Mouse (Mus musculus): ENCODE results near the gene Hoxa11. TPM values are rescaled to one million over a fixed set of nuclear protein-coding genes. Genes with fewer than 3 reads are reported as not detected.

The Hoxa11 gene
- polyA plus RNA-seq, 1 experiment from 2014 or later, result not detected

DNA sequence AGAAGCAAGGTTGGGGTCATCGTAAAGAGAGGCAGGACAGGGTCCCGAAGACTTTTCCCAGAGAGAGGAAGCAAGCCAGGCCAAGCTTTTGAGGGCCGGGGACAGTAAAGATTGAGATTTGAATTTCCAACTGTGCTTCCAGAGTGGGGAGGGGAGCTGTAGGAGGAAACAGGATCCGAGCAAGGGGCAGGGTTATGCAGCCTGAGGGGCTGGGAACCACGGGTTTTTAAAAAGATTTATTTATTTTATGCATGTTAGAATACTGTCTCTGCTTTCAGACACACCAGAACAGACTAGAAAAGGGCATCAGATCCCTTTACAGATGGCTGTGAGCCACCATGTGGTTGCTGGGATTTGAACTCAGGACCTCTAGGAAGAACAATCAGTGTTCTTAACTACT, 31.3 kb upstream of the Hoxa11 start:
- Histone ChIP-seq H3K4me2 (ENCODE audit: low read length) (no peak overlapping the region), H3K9me3 (ENCODE audit: control insufficient read depth, low read length) (no peaks in the 10 kb centered on the region), H3K4me1 (ENCODE audit: control insufficient read depth in 2 of 2, insufficient read depth in 2 of 2, low read length in 2 of 2) (peaks cover 2 to 5% of the 10 kb centered on the region in 2 experiments; a peak in 1 of 4 replicates), H3K27ac (replicated peaks in 1 of 2; ENCODE audit: control insufficient read depth in 1 of 2, insufficient read depth in 1 of 2, low read depth in 2 of 2, low read length in 2 of 2) (no peak overlapping the region), H3K36me3 (ENCODE audit: control insufficient read depth, insufficient read depth, low read length) (no peaks in the 10 kb centered on the region), H3K27me3 (ENCODE audit: control insufficient read depth, insufficient read depth, low read length) (peaks cover 62% of the 10 kb centered on the region), H3K4me3 (ENCODE audit: control insufficient read depth in 1 of 2, insufficient read depth in 1 of 2, low read depth in 1 of 2, low read length in 2 of 2) (no peak overlapping the region), H3K9ac (ENCODE audit: low read length) (no peak overlapping the region)
- WGBS, result 7% methylated on average over 5 of the region's 5 CpGs
- ATAC-seq (ENCODE audit: insufficient number of reproducible peaks, insufficient read depth, low FRiP score, low read depth), result no peak

DNA sequence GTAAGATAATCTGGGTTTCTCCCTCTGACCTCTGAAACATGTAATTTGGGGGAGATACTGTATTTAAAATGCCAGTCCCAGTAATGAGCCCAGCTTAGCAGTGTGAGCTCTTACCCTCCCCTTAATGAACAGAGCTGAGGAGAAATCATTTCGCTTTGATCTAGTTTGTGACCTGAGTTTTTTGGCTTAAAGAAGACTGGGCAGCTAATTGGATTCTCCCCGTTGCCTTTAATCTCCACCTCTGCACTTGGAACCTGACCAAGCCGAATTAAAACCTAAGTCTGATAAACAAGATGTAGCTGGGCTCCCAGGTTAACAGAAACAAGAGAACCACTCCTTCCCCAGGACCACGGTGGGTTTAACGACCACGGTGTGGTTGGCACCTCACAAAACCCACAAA, 30.8 kb upstream of the Hoxa11 start:
- peaks cover 2 to 5% of the 10 kb centered on the region in 2 experiments; a peak in 1 of 4 replicates for H3K4me1 ChIP-seq (ENCODE audit: control insufficient read depth in 2 of 2, insufficient read depth in 2 of 2, low read length in 2 of 2)
- no peak overlapping the region for H3K9ac ChIP-seq (ENCODE audit: low read length)
- 1% methylated on average over 6 of the region's 6 CpGs for WGBS
- no peaks in the 10 kb centered on the region for H3K9me3 ChIP-seq (ENCODE audit: control insufficient read depth, low read length)
- H3K4me3 ChIP-seq (ENCODE audit: control insufficient read depth in 1 of 2, insufficient read depth in 1 of 2, low read depth in 1 of 2, low read length in 2 of 2), result no peak overlapping the region
- ATAC-seq (ENCODE audit: insufficient number of reproducible peaks, insufficient read depth, low FRiP score, low read depth), result no peak
- H3K36me3 ChIP-seq (ENCODE audit: control insufficient read depth, insufficient read depth, low read length), result no peaks in the 10 kb centered on the region
- H3K27me3 ChIP-seq (ENCODE audit: control insufficient read depth, insufficient read depth, low read length), result peaks cover 67% of the 10 kb centered on the region
- no peak overlapping the region for H3K4me2 ChIP-seq (ENCODE audit: low read length)
- no peak overlapping the region for H3K27ac ChIP-seq (replicated peaks in 1 of 2; ENCODE audit: control insufficient read depth in 1 of 2, insufficient read depth in 1 of 2, low read depth in 2 of 2, low read length in 2 of 2)

- Histone ChIP-seq H3K27ac (replicated peaks in 1 of 2; ENCODE audit: control insufficient read depth in 1 of 2, insufficient read depth in 1 of 2, low read depth in 2 of 2, low read length in 2 of 2) (no peak overlapping the region), H3K4me1 (ENCODE audit: control insufficient read depth in 2 of 2, insufficient read depth in 2 of 2, low read length in 2 of 2) (peaks cover 2 to 5% of the 10 kb centered on the region in 2 experiments; a peak in 1 of 4 replicates), H3K27me3 (ENCODE audit: control insufficient read depth, insufficient read depth, low read length) (peaks cover 74% of the 10 kb centered on the region), H3K9me3 (ENCODE audit: control insufficient read depth, low read length) (no peaks in the 10 kb centered on the region), H3K4me2 (ENCODE audit: low read length) (no peak overlapping the region), H3K36me3 (ENCODE audit: control insufficient read depth, insufficient read depth, low read length) (no peaks in the 10 kb centered on the region), H3K4me3 (ENCODE audit: control insufficient read depth in 1 of 2, insufficient read depth in 1 of 2, low read depth in 1 of 2, low read length in 2 of 2) (no peak overlapping the region), H3K9ac (ENCODE audit: low read length) (no peak overlapping the region)
- WGBS, result 18% methylated on average over 8 of the region's 8 CpGs
- ATAC-seq (ENCODE audit: insufficient number of reproducible peaks, insufficient read depth, low FRiP score, low read depth), result no peak
Measured at GRCm38 (mm10) chr6:52275563-52276280, 30.1 kb upstream of the Hoxa11 start.

- H3K27ac ChIP-seq (replicated peaks in 1 of 2; ENCODE audit: control insufficient read depth in 1 of 2, insufficient read depth in 1 of 2, low read depth in 2 of 2, low read length in 2 of 2), result no peak overlapping the region
- H3K9ac ChIP-seq (ENCODE audit: low read length), result no peak overlapping the region
- 4% methylated on average over 11 of the region's 11 CpGs for WGBS
- H3K4me3 ChIP-seq (ENCODE audit: control insufficient read depth in 1 of 2, insufficient read depth in 1 of 2, low read depth in 1 of 2, low read length in 2 of 2), result no peak overlapping the region
- H3K27me3 ChIP-seq (ENCODE audit: control insufficient read depth, insufficient read depth, low read length), result peaks cover 85% of the 10 kb centered on the region
- peaks cover 0 to 3% of the 10 kb centered on the region in 2 experiments; a peak in 1 of 4 replicates for H3K4me1 ChIP-seq (ENCODE audit: control insufficient read depth in 2 of 2, insufficient read depth in 2 of 2, low read length in 2 of 2)
- no peak for ATAC-seq (ENCODE audit: insufficient number of reproducible peaks, insufficient read depth, low FRiP score, low read depth)
- H3K36me3 ChIP-seq (ENCODE audit: control insufficient read depth, insufficient read depth, low read length), result no peaks in the 10 kb centered on the region
- H3K9me3 ChIP-seq (ENCODE audit: control insufficient read depth, low read length), result no peaks in the 10 kb centered on the region
- H3K4me2 ChIP-seq (ENCODE audit: low read length), result no peak overlapping the region
Measured at GRCm38 (mm10) chr6:52274576-52274975, 29.0 kb upstream of the Hoxa11 start.

- H3K4me2 ChIP-seq (ENCODE audit: low read length), result 0 out of 2 replicates have a peak overlapping the region, but pooled peaks have one; percentile 1
- H3K4me3 ChIP-seq (ENCODE audit: control insufficient read depth in 1 of 2, insufficient read depth in 1 of 2, low read depth in 1 of 2, low read length in 2 of 2), result no peak overlapping the region
- 3% methylated on average over 22 of the region's 22 CpGs for WGBS
- H3K4me1 ChIP-seq (ENCODE audit: control insufficient read depth in 2 of 2, insufficient read depth in 2 of 2, low read length in 2 of 2), result peaks cover 0 to 3% of the 10 kb centered on the region in 2 experiments; a peak in 1 of 4 replicates
- peaks cover 94% of the 10 kb centered on the region for H3K27me3 ChIP-seq (ENCODE audit: control insufficient read depth, insufficient read depth, low read length)
- no peak overlapping the region for H3K27ac ChIP-seq (replicated peaks in 1 of 2; ENCODE audit: control insufficient read depth in 1 of 2, insufficient read depth in 1 of 2, low read depth in 2 of 2, low read length in 2 of 2)
- ATAC-seq (ENCODE audit: insufficient number of reproducible peaks, insufficient read depth, low FRiP score, low read depth), result no peak
- H3K36me3 ChIP-seq (ENCODE audit: control insufficient read depth, insufficient read depth, low read length), result no peaks in the 10 kb centered on the region
- no peak overlapping the region for H3K9ac ChIP-seq (ENCODE audit: low read length)
- no peaks in the 10 kb centered on the region for H3K9me3 ChIP-seq (ENCODE audit: control insufficient read depth, low read length)
Measured at GRCm38 (mm10) chr6:52273656-52274280, 28.2 kb upstream of the Hoxa11 start.

GRCm38 (mm10) chr6:52272766-52273655, 27.4 kb upstream of the Hoxa11 start:
- Histone ChIP-seq H3K27me3 (ENCODE audit: control insufficient read depth, insufficient read depth, low read length) (peaks cover 98% of the 10 kb centered on the region), H3K36me3 (ENCODE audit: control insufficient read depth, insufficient read depth, low read length) (no peaks in the 10 kb centered on the region), H3K9me3 (ENCODE audit: control insufficient read depth, low read length) (no peaks in the 10 kb centered on the region), H3K9ac (ENCODE audit: low read length) (no peak overlapping the region), H3K4me3 (ENCODE audit: control insufficient read depth in 1 of 2, insufficient read depth in 1 of 2, low read depth in 1 of 2, low read length in 2 of 2) (no peak overlapping the region), H3K4me1 (ENCODE audit: control insufficient read depth in 2 of 2, insufficient read depth in 2 of 2, low read length in 2 of 2) (peaks cover 0 to 3% of the 10 kb centered on the region in 2 experiments; a peak in 1 of 4 replicates), H3K4me2 (ENCODE audit: low read length) (0 out of 2 replicates have a peak overlapping the region, but pooled peaks have one; percentile 1), H3K27ac (replicated peaks in 1 of 2; ENCODE audit: control insufficient read depth in 1 of 2, insufficient read depth in 1 of 2, low read depth in 2 of 2, low read length in 2 of 2) (no peak overlapping the region)
- ATAC-seq (ENCODE audit: insufficient number of reproducible peaks, insufficient read depth, low FRiP score, low read depth), result no peak
- 12% methylated on average over 22 of the region's 22 CpGs for WGBS
